Mouse (Mus musculus) forebrain, postnatal 0 days (tissue): Measurements from ENCODE around the gene Kctd20. TPM values are rescaled to one million over a fixed set of nuclear protein-coding genes. Genes with fewer than 3 reads are reported as not detected.

Experiments used
- ATAC-seq: fragments of 200-750 bp; cut with Nextera tagmentation; 2 replicates; pipeline ENCODE4 v1.8.0; 2017; ENCODE audit warnings: mild to moderate bottlenecking, moderate library complexity
- DNase-seq: peaks from one replicate; pipeline ENCODE4 v3.0.0-alpha.2; 2015
- H3K27ac ChIP-seq: fragments of 300-500 bp; sonication (generic); 2 replicates; pipeline ENCODE4 v1.5.1; 2014; ENCODE audit warnings: low read depth, mild to moderate bottlenecking, antibody characterized with exemption, low read length, moderate library complexity, mixed read lengths
- H3K27me3 ChIP-seq: fragments of 300-500 bp; sonication (generic); 2 replicates; pipeline ENCODE4 v1.6.1; 2014; ENCODE audit warnings: mild to moderate bottlenecking, low read length, mixed read lengths; ENCODE audit not compliant: insufficient read depth
- H3K36me3 ChIP-seq: fragments of 300-500 bp; sonication (generic); 2 replicates; pipeline ENCODE4 v1.6.1; 2014; ENCODE audit warnings: mild to moderate bottlenecking, moderate library complexity; ENCODE audit not compliant: insufficient read depth
- H3K4me1 ChIP-seq: fragments of 300-500 bp; sonication (generic); 2 replicates; pipeline ENCODE4 v1.6.1; 2014; ENCODE audit warnings: antibody characterized with exemption; ENCODE audit not compliant: insufficient read depth
- H3K4me2 ChIP-seq: fragments of 300-500 bp; sonication (generic); 2 replicates; pipeline ENCODE4 v1.6.1; 2014; ENCODE audit warnings: low read depth, mild to moderate bottlenecking, moderate library complexity
- H3K4me3 ChIP-seq: fragments of 300-500 bp; sonication (generic); 2 replicates; pipeline ENCODE4 v1.5.1; 2014; ENCODE audit warnings: low read depth, low read length, mixed read lengths
- H3K9ac ChIP-seq: fragments of 300-500 bp; sonication (generic); 2 replicates; pipeline ENCODE4 v1.6.1; 2014; ENCODE audit warnings: mild to moderate bottlenecking
- H3K9me3 ChIP-seq: fragments of 300-500 bp; sonication (generic); 2 replicates; pipeline ENCODE4 v1.6.1; 2016; ENCODE audit warnings: low read length
- CTCF ChIP-seq: sonication (generic); IDR thresholded peaks from 2 replicates; pipeline ENCODE4 v1.5.1; 2016; ENCODE audit warnings: antibody characterized with exemption, control low read depth, low read depth
- WGBS: fragments of 180-500 bp; shearing (Covaris S2); extraction: QIAGEN DNeasy Blood & Tissue Kit; methylation state at CpG from one replicate; pipeline ENCODE4 v1.1.7; 2014; 5-methylcytosine and 5-hydroxymethylcytosine counted together
- polyA plus RNA-seq: library from polyadenylated mRNA; unstranded; fragments of >200 nt; fragmentation: Nextera tagmentation; extraction: Ambion mirVana; gene quantifications from 2 replicates; pipeline ENCODE4 v1.2.1, GENCODE M21; 2015
- total RNA-seq: library from RNA; depleted of rRNA; stranded (reverse); fragments of >200 nt; gene quantifications from 2 replicates; pipeline ENCODE4 v1.2.3, GENCODE M21; 2014

The Kctd20 gene
- total and polyA plus RNA-seq, 2 experiments from 2014 or later, result 72.9 to 77.3 TPM

- no peaks in the 10 kb centered on the region for H3K36me3 ChIP-seq
- H3K4me1 ChIP-seq, result no peaks in the 10 kb centered on the region
- H3K9me3 ChIP-seq, result no peaks in the 10 kb centered on the region
- DNase-seq (no peak), ATAC-seq (no peak)
- H3K9ac ChIP-seq, result no peak overlapping the region
- no peak overlapping the region for H3K4me3 ChIP-seq
- 91% methylated on average over 7 of the region's 7 CpGs for WGBS
- TF ChIP-seq CTCF, result no peak
- H3K27ac ChIP-seq, result no peak overlapping the region
- H3K27me3 ChIP-seq, result no peaks in the 10 kb centered on the region
- no peak overlapping the region for H3K4me2 ChIP-seq
These were observed 7.3 kb upstream of the Kctd20 start for GRCm38 (mm10) chr17:28944481-28944880.

GRCm38 (mm10) chr17:28947011-28947939 is 4.5 kb upstream of the Kctd20 start:
- H3K27ac ChIP-seq, result no peak overlapping the region
- ATAC-seq (no peak), DNase-seq (no peak)
- no peak overlapping the region for H3K4me2 ChIP-seq
- no peaks in the 10 kb centered on the region for H3K9me3 ChIP-seq
- H3K27me3 ChIP-seq, result no peaks in the 10 kb centered on the region
- TF ChIP-seq CTCF, result 0 out of 2 replicates have a peak, but pooled peaks have one; percentile 14
- WGBS, result 94% methylated on average over 19 of the region's 19 CpGs
- no peaks in the 10 kb centered on the region for H3K4me1 ChIP-seq
- H3K9ac ChIP-seq, result no peak overlapping the region
- H3K36me3 ChIP-seq, result no peaks in the 10 kb centered on the region
- no peak overlapping the region for H3K4me3 ChIP-seq

DNA sequence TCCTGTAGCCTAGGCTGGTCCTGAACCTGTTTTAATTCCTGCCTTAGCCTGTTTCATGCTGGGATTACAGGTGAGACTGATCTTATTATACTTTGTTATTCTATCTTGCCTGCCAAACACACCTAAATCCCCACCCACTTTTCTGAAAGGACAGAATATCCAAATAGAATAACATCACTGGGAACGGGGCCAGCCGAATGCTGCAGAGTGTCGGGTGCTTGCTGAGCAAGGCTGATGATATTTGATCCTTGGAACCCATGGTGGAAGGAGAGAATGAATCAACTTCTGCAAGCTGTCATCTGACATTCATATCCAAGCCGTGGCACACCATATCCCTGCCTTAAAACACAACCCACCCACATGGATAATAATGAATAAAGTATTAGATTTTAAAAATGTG is 3.1 kb upstream of the Kctd20 start:
- DNase-seq, result no peak
- WGBS, result 71% methylated on average over 4 of the region's 4 CpGs
- Histone ChIP-seq H3K27me3 (no peaks in the 10 kb centered on the region), H3K4me1 (peaks cover 4% of the 10 kb centered on the region), H3K4me3 (no peak overlapping the region), H3K9me3 (no peaks in the 10 kb centered on the region), H3K9ac (no peak overlapping the region), H3K4me2 (no peak overlapping the region), H3K27ac (no peak overlapping the region), H3K36me3 (no peaks in the 10 kb centered on the region)
- no peak for ATAC-seq
- no peak for TF ChIP-seq CTCF

- 69% methylated on average over 4 of the region's 4 CpGs for WGBS
- peaks cover 12% of the 10 kb centered on the region for H3K4me1 ChIP-seq
- ATAC-seq (no peak), DNase-seq (no peak)
- no peak for TF ChIP-seq CTCF
- no peak overlapping the region for H3K9ac ChIP-seq
- no peak overlapping the region for H3K4me2 ChIP-seq
- no peaks in the 10 kb centered on the region for H3K9me3 ChIP-seq
- no peaks in the 10 kb centered on the region for H3K36me3 ChIP-seq
- no peak overlapping the region for H3K4me3 ChIP-seq
- no peak overlapping the region for H3K27ac ChIP-seq
- no peaks in the 10 kb centered on the region for H3K27me3 ChIP-seq
These were observed 999 bp upstream of the Kctd20 start for GRCm38 (mm10) chr17:28950751-28951150.

DNA sequence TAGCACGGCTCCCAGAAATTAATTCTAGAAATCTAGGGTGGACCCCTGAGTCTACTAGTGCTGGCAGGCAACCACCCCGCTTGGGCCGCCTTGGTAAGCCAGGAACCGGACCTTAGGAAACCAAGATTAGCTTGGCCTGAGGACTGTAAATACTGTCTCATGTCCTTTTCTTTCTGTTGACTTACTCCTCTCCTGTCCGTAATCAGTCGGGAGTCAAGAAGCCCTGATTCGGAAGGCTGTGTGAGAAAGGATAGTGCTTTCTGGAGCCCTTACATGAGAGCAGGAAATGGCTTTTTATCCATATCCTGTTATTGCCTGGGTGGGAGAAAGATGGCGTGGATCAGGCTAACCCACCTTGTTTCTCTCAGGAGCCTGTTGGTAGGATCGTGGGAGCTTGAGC is 1.5 kb downstream of the Kctd20 start:
- no peak for ATAC-seq
- DNase-seq, result peak; percentile 49
- peaks cover 7% of the 10 kb centered on the region; the same call in 1 of the 2 replicates for H3K36me3 ChIP-seq
- peak overlapping the region; percentile 97 for H3K27ac ChIP-seq
- peak overlapping the region; percentile 76 for H3K4me2 ChIP-seq
- H3K4me3 ChIP-seq, result peak overlapping the region; percentile 73
- peaks cover 12% of the 10 kb centered on the region for H3K4me1 ChIP-seq
- WGBS, result 19% methylated on average over 9 of the region's 9 CpGs
- H3K27me3 ChIP-seq, result no peaks in the 10 kb centered on the region
- no peaks in the 10 kb centered on the region for H3K9me3 ChIP-seq
- H3K9ac ChIP-seq, result peak overlapping the region; percentile 80
- TF ChIP-seq CTCF, result no peak

- Histone ChIP-seq H3K27me3 (no peaks in the 10 kb centered on the region), H3K4me1 (peaks cover 12% of the 10 kb centered on the region), H3K27ac (no peak overlapping the region), H3K4me3 (no peak overlapping the region), H3K36me3 (peaks cover 7% of the 10 kb centered on the region; the same call in 1 of the 2 replicates), H3K9me3 (no peaks in the 10 kb centered on the region), H3K4me2 (peak overlapping the region; percentile 76; the same call in 1 of the 2 replicates), H3K9ac (no peak overlapping the region)
- ATAC-seq (no peak), DNase-seq (no peak)
- WGBS, result 98% methylated on average over 9 of the region's 9 CpGs
- no peak for TF ChIP-seq CTCF
These were observed 2.7 kb downstream of the Kctd20 start for GRCm38 (mm10) chr17:28954416-28954815.

DNA sequence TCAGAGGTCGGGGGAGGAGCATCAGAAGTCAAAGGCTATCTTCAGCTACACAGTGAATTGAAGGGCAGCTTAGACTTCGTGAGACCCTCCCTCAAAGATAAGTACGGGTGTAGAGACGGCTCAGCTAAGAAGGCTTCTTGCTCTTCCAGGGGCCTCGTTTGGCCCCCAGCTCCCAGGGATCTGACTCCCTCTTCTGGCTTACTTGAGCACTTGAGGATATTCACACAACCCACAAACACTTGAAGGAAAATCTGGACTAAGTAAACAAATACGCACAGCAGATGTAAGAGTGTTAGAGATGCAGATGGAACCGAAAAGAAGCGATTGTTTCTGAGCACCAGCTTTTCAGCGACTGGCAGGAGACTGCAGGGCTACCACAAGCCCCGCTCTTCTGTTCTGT is 8.8 kb downstream of the Kctd20 start:
- TF ChIP-seq CTCF, result no peak
- peaks cover 51% of the 10 kb centered on the region for H3K36me3 ChIP-seq
- no peak overlapping the region for H3K4me3 ChIP-seq
- no peaks in the 10 kb centered on the region for H3K27me3 ChIP-seq
- H3K4me2 ChIP-seq, result no peak overlapping the region
- no peaks in the 10 kb centered on the region for H3K4me1 ChIP-seq
- H3K27ac ChIP-seq, result no peak overlapping the region
- DNase-seq, result no peak
- WGBS, result 69% methylated on average over 10 of the region's 10 CpGs
- no peak for ATAC-seq
- no peaks in the 10 kb centered on the region for H3K9me3 ChIP-seq
- H3K9ac ChIP-seq, result no peak overlapping the region
